ENCODE assay signal across 4 mouse cellular contexts in the genomic region with DNA sequence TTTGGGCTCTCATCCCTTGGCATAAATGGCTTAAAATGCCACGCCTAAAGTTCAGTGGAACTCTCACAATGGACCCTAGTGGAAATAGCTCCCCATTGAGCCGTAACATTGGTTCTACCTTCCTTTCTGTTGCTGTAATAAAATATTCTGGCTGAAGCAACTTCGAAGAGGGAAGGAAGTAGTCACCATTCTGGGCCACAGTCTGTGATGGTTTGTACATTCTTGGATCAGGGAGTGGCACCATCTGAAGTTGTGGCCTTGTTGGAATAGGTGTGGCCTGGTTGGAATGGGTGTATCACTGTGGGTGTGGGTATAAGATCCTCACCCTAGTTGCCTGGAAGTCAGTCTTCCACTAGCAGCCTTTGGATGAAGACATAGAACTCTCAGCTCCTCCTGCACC. TPM values are rescaled to one million over a fixed set of nuclear protein-coding genes. Genes with fewer than 3 reads are reported as not detected.
"Had no signal": no experiment of that assay in that cellular context is flagged by ENCODE, and none has a peak within 500 bp of the region (broad histone marks: within the 10 kb centered on the region; RNA-seq: fewer than 3 reads in every experiment).

No protein-coding gene starts in this region.

RNA-seq across cellular contexts. Expression of gene 4930507D05Rik, which starts 42.4 kb away (rescaled TPM):
- total RNA-seq: gastrocnemius, adult 18-20 months; gastrocnemius, adult 8-10 months; gastrocnemius, postnatal 36 days had no signal
- polyA plus RNA-seq: inflammation-experienced regulatory T-cells, adult 6 months had no signal
